In the genomic region with DNA sequence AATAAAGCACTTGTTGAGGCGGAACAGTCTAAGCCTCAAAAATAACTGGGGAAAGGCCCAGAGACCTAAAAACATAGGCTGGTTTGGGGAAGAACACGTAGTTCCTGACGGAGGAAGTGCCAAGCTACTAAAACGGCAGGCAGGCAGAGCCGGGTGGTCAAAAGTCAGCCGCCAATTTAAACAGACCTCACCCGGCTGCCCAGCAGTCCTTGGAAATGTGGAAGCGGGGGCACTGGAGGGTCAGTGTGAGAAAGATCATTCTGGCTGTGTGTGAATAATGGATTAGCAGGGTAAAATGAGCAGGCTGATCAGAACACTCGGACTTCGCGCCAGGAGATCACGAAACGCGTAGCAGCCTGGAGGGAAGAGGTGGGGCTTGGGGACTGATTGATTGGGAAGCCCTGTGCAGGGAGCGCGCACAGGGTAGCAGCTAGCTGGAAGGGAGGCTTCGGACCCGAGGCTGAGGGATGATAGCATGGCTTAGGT, we compare ENCODE assay signal across 7 mouse cellular contexts. TPM values are rescaled to one million over a fixed set of nuclear protein-coding genes. Genes with fewer than 3 reads are reported as not detected.
DNase-seq lines count a peak whose midpoint lies in the region; ATAC-seq and TF ChIP-seq lines count a peak whose summit lies in the region.

No protein-coding gene starts in this region.

- TF ChIP-seq RAD21 in CH12.LX (IDR thresholded peaks at IDR 0.05; ENCODE audit: low read depth, low read length), result no peak

- H3K4me2 ChIP-seq in CH12.LX (ENCODE audit: insufficient read depth, low read depth, poor library complexity, severe bottlenecking), result peak overlapping the region; percentile 58
- peak overlapping the region; percentile 58 for H3K4me2 ChIP-seq in intestine, embryonic 14.5 days (ENCODE audit: low read length)
- H3K4me2 ChIP-seq in liver, embryonic 16.5 days (ENCODE audit: low read depth, low read length), result peak overlapping the region; percentile 84
- H3K4me2 ChIP-seq in neural tube, embryonic 12.5 days (replicated peaks), result peak overlapping the region; percentile 54

- peaks cover 3% of the 10 kb centered on the region for H3K79me2 ChIP-seq in CH12.LX (replicated peaks; ENCODE audit: control insufficient read depth, extremely low read depth, insufficient read depth, poor library complexity, severe bottlenecking)

- no peak for TF ChIP-seq CTCF in CH12.LX (conservative IDR thresholded peaks at IDR 0.05 in 1 of 2, IDR thresholded peaks at IDR 0.05 in 1 of 2; ENCODE audit: low read depth in 2 of 2, low read length in 2 of 2)

- no peak for TF ChIP-seq EP300 in CH12.LX (IDR thresholded peaks at IDR 0.05; ENCODE audit: low read length)

- dilution Hi-C loops in CH12.LX (cut with MboI; ENCODE audit: extremely low pct_ligation_motif_present, extremely low pct_unique_long_range_greater_than_20kb, low sequenced_read_pairs), result no loop called here

- DNase-seq in CH12.LX (ENCODE audit: extremely low read depth), result peak; percentile 59
- peak; percentile 65 for DNase-seq in adrenal gland, postnatal 14 days
- DNase-seq in gastrocnemius, postnatal 25 days, result peak; percentile 41
- DNase-seq in intestine, embryonic 14.5 days (ENCODE audit: low spot score), result peak; percentile 71
- DNase-seq in spleen, postnatal 14 days (ENCODE audit: low spot score in 2 of 2), result no peak

- peak overlapping the region; percentile 90 for H3K27ac ChIP-seq in CH12.LX (ENCODE audit: insufficient read depth, low read depth)
- H3K27ac ChIP-seq in intestine, embryonic 14.5 days (ENCODE audit: low read depth), result peak overlapping the region; percentile 95
- peak overlapping the region; percentile 90 for H3K27ac ChIP-seq in liver, embryonic 16.5 days (ENCODE audit: low read length)
- no peak overlapping the region for H3K27ac ChIP-seq in neural tube, embryonic 12.5 days

- WGBS in intestine, embryonic 14.5 days, result 6% methylated on average over 18 of the region's 18 CpGs
- WGBS in liver, embryonic 16.5 days (ENCODE audit: insufficient replicate concordance), result 4% methylated on average over 18 of the region's 18 CpGs
- 3% methylated on average over 18 of the region's 18 CpGs for WGBS in neural tube, embryonic 12.5 days

- peak overlapping the region; percentile 24 to 49 (median 47) for H3K4me3 ChIP-seq in CH12.LX (replicated peaks in 1 of 3; ENCODE audit: low read depth in 2 of 3, low read length in 2 of 3, poor library complexity in 1 of 3)
- peak overlapping the region; percentile 21 for H3K4me3 ChIP-seq in intestine, embryonic 14.5 days (ENCODE audit: low read depth, low read length)
- H3K4me3 ChIP-seq in liver, embryonic 16.5 days (ENCODE audit: low read depth, low read length), result peak overlapping the region; percentile 42
- H3K4me3 ChIP-seq in neural tube, embryonic 12.5 days, result 0 out of 2 replicates have a peak overlapping the region, but pooled peaks have one; percentile 9

- H3K36me3 ChIP-seq in CH12.LX (replicated peaks in 1 of 2; ENCODE audit: control insufficient read depth in 1 of 2, insufficient read depth in 1 of 2, low read length in 1 of 2), result peaks cover 17 to 24% of the 10 kb centered on the region in 2 experiments
- H3K36me3 ChIP-seq in intestine, embryonic 14.5 days (ENCODE audit: control insufficient read depth, insufficient read depth, low read length), result peaks cover 20% of the 10 kb centered on the region
- H3K36me3 ChIP-seq in liver, embryonic 16.5 days (ENCODE audit: control insufficient read depth, insufficient read depth), result no peaks in the 10 kb centered on the region; the same call in 1 of the 2 replicates
- no peaks in the 10 kb centered on the region for H3K36me3 ChIP-seq in neural tube, embryonic 12.5 days

- no peaks in the 10 kb centered on the region for H3K9me3 ChIP-seq in CH12.LX (replicated peaks; ENCODE audit: low read length)
- H3K9me3 ChIP-seq in intestine, embryonic 14.5 days (ENCODE audit: control insufficient read depth, low read length), result no peaks in the 10 kb centered on the region
- H3K9me3 ChIP-seq in liver, embryonic 16.5 days (replicated peaks; ENCODE audit: control insufficient read depth, low read length), result no peaks in the 10 kb centered on the region
- no peaks in the 10 kb centered on the region for H3K9me3 ChIP-seq in neural tube, embryonic 12.5 days

- no peak for ATAC-seq in intestine, embryonic 14.5 days (replicated peaks; ENCODE audit: low FRiP score, low TSS enrichment, low read depth)
- ATAC-seq in liver, embryonic 16.5 days (ENCODE audit: low read depth), result peak; percentile 25; the same call in 1 of the 2 replicates
- ATAC-seq in neural tube, embryonic 12.5 days (ENCODE audit: low FRiP score, low read depth), result no peak

- no peak; the same call in 1 of the 2 replicates for TF ChIP-seq POLR2A in CH12.LX (IDR thresholded peaks at IDR 0.05; ENCODE audit: low read depth, low read length)

- H3K9ac ChIP-seq in CH12.LX (ENCODE audit: insufficient read depth, low read depth), result peak overlapping the region; percentile 46; the same call in 1 of the 2 replicates
- H3K9ac ChIP-seq in intestine, embryonic 14.5 days (ENCODE audit: low read length), result 0 out of 2 replicates have a peak overlapping the region, but pooled peaks have one; percentile 25
- H3K9ac ChIP-seq in liver, embryonic 16.5 days (ENCODE audit: low read depth, low read length), result peak overlapping the region; percentile 49
- no peak overlapping the region for H3K9ac ChIP-seq in neural tube, embryonic 12.5 days

- H3K4me1 ChIP-seq in CH12.LX (ENCODE audit: control insufficient read depth in 1 of 2, insufficient read depth in 2 of 2), result peaks cover 24 to 59% of the 10 kb centered on the region in 2 experiments
- peaks cover 24% of the 10 kb centered on the region for H3K4me1 ChIP-seq in intestine, embryonic 14.5 days (replicated peaks; ENCODE audit: control insufficient read depth, insufficient read depth, low read length)
- peaks cover 48% of the 10 kb centered on the region for H3K4me1 ChIP-seq in liver, embryonic 16.5 days (ENCODE audit: control insufficient read depth, low read depth, low read length)
- peaks cover 18% of the 10 kb centered on the region for H3K4me1 ChIP-seq in neural tube, embryonic 12.5 days

- no peaks in the 10 kb centered on the region for H3K27me3 ChIP-seq in CH12.LX (replicated peaks)
- no peaks in the 10 kb centered on the region for H3K27me3 ChIP-seq in intestine, embryonic 14.5 days (replicated peaks; ENCODE audit: control insufficient read depth, insufficient read depth, low read length)
- no peaks in the 10 kb centered on the region for H3K27me3 ChIP-seq in liver, embryonic 16.5 days (ENCODE audit: control insufficient read depth, insufficient read depth, low read depth, low read length)
- peaks cover 19% of the 10 kb centered on the region for H3K27me3 ChIP-seq in neural tube, embryonic 12.5 days (replicated peaks)

- in situ Hi-C loops in CH12.LX (cut with MboI; ENCODE audit: low pct_ligation_motif_present, low pct_unique_long_range_greater_than_20kb, low sequenced_read_pairs), result loop anchor here (10.0 kb wide), 1 partner anchor 355 kb away; a partner anchor contains a TSS

RNA-seq across cellular contexts. Expression of a gene that starts 4.6 kb away (rescaled TPM):
- total RNA-seq in CH12.LX (2012; rRNA removed), result 100 and 129 TPM in 2 replicates
- 122 and 146 TPM in 2 replicates for total RNA-seq in CH12.LX (2014; rRNA removed)
- polyA plus RNA-seq in CH12.LX (2012; ENCODE audit: insufficient read length, low read depth), result 134 and 156 TPM in 2 replicates
- 41.5 and 42.8 TPM in 2 replicates for total RNA-seq in adrenal gland, postnatal 14 days (2021)
- 10 to 100 TPM; 10.8 to 11.3 TPM for total RNA-seq in gastrocnemius, postnatal 25 days (2021)
- polyA plus RNA-seq in intestine, embryonic 14.5 days (2014; fragmentation: Nextera tagmentation; extraction: Ambion mirVana), result 142 and 164 TPM in 2 replicates
- 49.4 and 54.4 TPM in 2 replicates for polyA plus RNA-seq in liver, embryonic 16.5 days (2015; fragmentation: Nextera tagmentation; extraction: Ambion mirVana)
- polyA plus RNA-seq in neural tube, embryonic 12.5 days (2016; fragmentation: Nextera tagmentation; extraction: Ambion mirVana), result 157 and 162 TPM in 2 replicates

RNA-seq across cellular contexts. Expression of a gene that starts 9.5 kb away (rescaled TPM):
- total RNA-seq in CH12.LX (2012; rRNA removed) (10.4 and 10.8 TPM in 2 replicates), CH12.LX (2014; rRNA removed) (3.6 and 4.1 TPM in 2 replicates)
- polyA plus RNA-seq in CH12.LX (2012; ENCODE audit: insufficient read length, low read depth), result 14.8 and 20.8 TPM in 2 replicates
- 7.3 and 8.5 TPM in 2 replicates for total RNA-seq in adrenal gland, postnatal 14 days (2021)
- total RNA-seq in gastrocnemius, postnatal 25 days (2021), result 100 to 1,000 TPM; 200 to 220 TPM
- polyA plus RNA-seq in intestine, embryonic 14.5 days (2014; fragmentation: Nextera tagmentation; extraction: Ambion mirVana), result 12.9 and 13.6 TPM in 2 replicates
- polyA plus RNA-seq in liver, embryonic 16.5 days (2015; fragmentation: Nextera tagmentation; extraction: Ambion mirVana), result 2.5 TPM in 2 replicates
- 1.6 and 3.6 TPM in 2 replicates for polyA plus RNA-seq in neural tube, embryonic 12.5 days (2016; fragmentation: Nextera tagmentation; extraction: Ambion mirVana)

RNA-seq across cellular contexts. Expression of a gene that starts 16.6 kb away (rescaled TPM):
- total RNA-seq in CH12.LX (2012; rRNA removed) (52.7 and 63.2 TPM in 2 replicates), CH12.LX (2014; rRNA removed) (78.1 and 84.4 TPM in 2 replicates)
- 102 and 107 TPM in 2 replicates for polyA plus RNA-seq in CH12.LX (2012; ENCODE audit: insufficient read length, low read depth)
- total RNA-seq in adrenal gland, postnatal 14 days (2021), result 34.1 and 37.3 TPM in 2 replicates
- total RNA-seq in gastrocnemius, postnatal 25 days (2021), result 10 to 100 TPM; 16.1 to 18.3 TPM
- 57.6 and 65.6 TPM in 2 replicates for polyA plus RNA-seq in intestine, embryonic 14.5 days (2014; fragmentation: Nextera tagmentation; extraction: Ambion mirVana)
- polyA plus RNA-seq in liver, embryonic 16.5 days (2015; fragmentation: Nextera tagmentation; extraction: Ambion mirVana), result 19.9 and 22.7 TPM in 2 replicates
- 58.5 and 60.4 TPM in 2 replicates for polyA plus RNA-seq in neural tube, embryonic 12.5 days (2016; fragmentation: Nextera tagmentation; extraction: Ambion mirVana)

RNA-seq across cellular contexts. Expression of a gene that starts 31.6 kb away (rescaled TPM):
- 25.9 and 26.2 TPM in 2 replicates for total RNA-seq in CH12.LX (2012; rRNA removed)
- 30.2 and 34.0 TPM in 2 replicates for total RNA-seq in CH12.LX (2014; rRNA removed)
- 21.1 and 25.6 TPM in 2 replicates for polyA plus RNA-seq in CH12.LX (2012; ENCODE audit: insufficient read length, low read depth)
- 23.8 and 24.6 TPM in 2 replicates for total RNA-seq in adrenal gland, postnatal 14 days (2021)
- total RNA-seq in gastrocnemius, postnatal 25 days (2021), result 10 to 100 TPM in 1 of 2 experiments, 1 to 10 TPM in 1; 8.8 to 10.3 TPM
- 29.4 and 31.2 TPM in 2 replicates for polyA plus RNA-seq in intestine, embryonic 14.5 days (2014; fragmentation: Nextera tagmentation; extraction: Ambion mirVana)
- polyA plus RNA-seq in liver, embryonic 16.5 days (2015; fragmentation: Nextera tagmentation; extraction: Ambion mirVana), result 32.7 and 39.1 TPM in 2 replicates
- 26.2 and 29.7 TPM in 2 replicates for polyA plus RNA-seq in neural tube, embryonic 12.5 days (2016; fragmentation: Nextera tagmentation; extraction: Ambion mirVana)

RNA-seq across cellular contexts. Expression of a gene that starts 53.4 kb away (rescaled TPM):
- not detected in 2 replicates for total RNA-seq in CH12.LX (2012; rRNA removed)
- total RNA-seq in CH12.LX (2014; rRNA removed), result not detected in 2 replicates
- polyA plus RNA-seq in CH12.LX (2012; ENCODE audit: insufficient read length, low read depth), result not detected in 2 replicates
- total RNA-seq in adrenal gland, postnatal 14 days (2021), result 0.11 and 0.19 TPM in 2 replicates
- total RNA-seq in gastrocnemius, postnatal 25 days (2021), result under 1 TPM; 0.38 to 0.43 TPM
- polyA plus RNA-seq in intestine, embryonic 14.5 days (2014; fragmentation: Nextera tagmentation; extraction: Ambion mirVana), result 0.17 and 0.27 TPM in 2 replicates
- polyA plus RNA-seq in liver, embryonic 16.5 days (2015; fragmentation: Nextera tagmentation; extraction: Ambion mirVana), result not detected in 2 replicates
- 25.2 and 25.8 TPM in 2 replicates for polyA plus RNA-seq in neural tube, embryonic 12.5 days (2016; fragmentation: Nextera tagmentation; extraction: Ambion mirVana)

Comparison
In these comparisons a context has a peak if more than half of its experiments do, and no peak if none do; other contexts are left out.
1. DNase-seq: peak in CH12.LX (single experiment), adrenal gland, postnatal 14 days (single experiment), gastrocnemius, postnatal 25 days (single experiment) and intestine, embryonic 14.5 days (single experiment); none in spleen, postnatal 14 days (0 of 2).
2. Peak in every context shown above with its lines, with median percentiles within 50 percentile points of each other: H3K4me2 ChIP-seq and H3K4me3 ChIP-seq.